Mouse (Mus musculus): ENCODE measurements around the gene Gm20671. TPM values are rescaled to one million over a fixed set of nuclear protein-coding genes. Genes with fewer than 3 reads are reported as not detected.
"Not testable (repeated sequence)": the region's sequence is repeated elsewhere in the genome, so short reads cannot be mapped to it uniquely, and the experiment has no call there.

The Gm20671 gene
- polyA plus RNA-seq (2014; fragmentation: Nextera tagmentation; extraction: Ambion mirVana): not detected in 2 replicates

GRCm38 (mm10) chr5:32827009-32827408 is at the start of gene Gm20671:
Gm20671 (minus strand) TSS chr5:32827109.
- no peaks in the 10 kb centered on the region for H3K4me1 ChIP-seq (ENCODE audit: control insufficient read depth, insufficient read depth, low read length)
- no peak within 1 kb of the TSS for H3K9ac ChIP-seq (ENCODE audit: low read length)
- H3K27me3 ChIP-seq (replicated peaks; ENCODE audit: control insufficient read depth, insufficient read depth, low read length): no peaks in the 10 kb centered on the region
- H3K27ac ChIP-seq (ENCODE audit: low read depth, low read length): no peak within 1 kb of the TSS
- no peak within 1 kb of the TSS for H3K4me2 ChIP-seq (ENCODE audit: low read length)
- ATAC-seq (no peak), DNase-seq (ENCODE audit: low spot score) (no peak)
- no peak within 1 kb of the TSS for H3K4me3 ChIP-seq (ENCODE audit: low read depth, low read length)
- H3K9me3 ChIP-seq (replicated peaks; ENCODE audit: control insufficient read depth, low read length): no peaks in the 10 kb centered on the region
- peaks cover 72% of the 10 kb centered on the region for H3K36me3 ChIP-seq (ENCODE audit: control insufficient read depth, insufficient read depth, low read length)
- WGBS: 95% methylated on average over 7 of the region's 7 CpGs

DNA sequence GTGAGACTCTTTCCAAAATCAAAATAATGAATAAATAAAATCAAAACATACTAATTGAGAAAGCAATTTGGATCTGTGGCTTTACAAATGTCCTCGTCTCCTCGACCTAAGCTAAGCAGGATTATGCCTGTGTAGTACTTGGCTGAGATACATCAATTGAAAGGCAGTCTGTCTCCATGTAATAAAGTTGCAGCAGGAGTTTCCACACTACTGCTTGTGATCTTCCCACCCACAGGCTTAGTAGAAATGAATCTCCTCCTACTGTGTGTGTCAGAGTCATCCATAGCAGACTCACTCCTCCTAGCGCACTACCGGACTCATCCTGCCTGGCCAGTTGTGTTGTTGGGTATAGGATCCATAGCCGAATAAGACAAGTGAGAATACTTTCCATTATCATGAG is 45.4 kb upstream of the Gm20671 start:
- H3K4me1 ChIP-seq (ENCODE audit: control insufficient read depth, insufficient read depth, low read length): no peaks in the 10 kb centered on the region
- H3K4me2 ChIP-seq (ENCODE audit: low read length): no peak overlapping the region
- H3K9ac ChIP-seq (ENCODE audit: low read length): no peak overlapping the region
- no peak for ATAC-seq
- peaks cover 54% of the 10 kb centered on the region for H3K36me3 ChIP-seq (ENCODE audit: control insufficient read depth, insufficient read depth, low read length)
- H3K9me3 ChIP-seq (replicated peaks; ENCODE audit: control insufficient read depth, low read length): no peaks in the 10 kb centered on the region
- H3K27me3 ChIP-seq (replicated peaks; ENCODE audit: control insufficient read depth, insufficient read depth, low read length): no peaks in the 10 kb centered on the region
- WGBS: 93% methylated on average over 5 of the region's 5 CpGs
- H3K27ac ChIP-seq (ENCODE audit: low read depth, low read length): no peak overlapping the region
- no peak overlapping the region for H3K4me3 ChIP-seq (ENCODE audit: low read depth, low read length)
- DNase-seq (ENCODE audit: low spot score): no peak

DNA sequence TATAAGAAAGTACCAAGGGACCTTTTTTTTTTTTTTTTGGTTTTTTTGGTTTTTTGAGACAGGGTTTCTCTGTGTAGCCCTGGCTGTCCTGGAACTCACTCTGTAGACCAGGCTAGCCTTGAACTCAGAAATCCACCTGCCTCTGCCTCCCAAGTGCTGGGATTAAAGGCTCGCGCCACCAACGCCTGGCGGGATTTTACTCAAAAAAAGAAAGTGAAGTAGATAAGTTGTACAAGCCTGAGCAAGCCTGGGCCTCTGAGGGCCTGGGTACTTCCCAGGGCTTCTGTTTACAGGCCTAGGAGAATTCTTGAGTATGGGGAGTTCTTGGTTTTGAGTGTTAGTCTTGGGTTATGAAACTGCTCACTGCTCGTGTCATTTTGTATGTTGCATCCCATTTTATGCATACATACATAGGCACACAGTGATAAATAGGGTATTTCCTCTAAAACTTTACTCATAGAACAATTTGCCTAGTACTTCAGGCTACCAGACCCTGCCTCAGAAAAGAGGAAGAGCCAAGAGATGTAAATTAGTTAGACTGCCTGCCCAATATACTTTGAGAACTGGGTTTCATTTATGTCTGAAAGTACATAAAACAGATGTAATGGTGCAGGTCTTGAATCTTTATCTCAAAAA is 42.6 kb upstream of the Gm20671 start:
- peaks cover 45% of the 10 kb centered on the region for H3K36me3 ChIP-seq (ENCODE audit: control insufficient read depth, insufficient read depth, low read length)

DNA sequence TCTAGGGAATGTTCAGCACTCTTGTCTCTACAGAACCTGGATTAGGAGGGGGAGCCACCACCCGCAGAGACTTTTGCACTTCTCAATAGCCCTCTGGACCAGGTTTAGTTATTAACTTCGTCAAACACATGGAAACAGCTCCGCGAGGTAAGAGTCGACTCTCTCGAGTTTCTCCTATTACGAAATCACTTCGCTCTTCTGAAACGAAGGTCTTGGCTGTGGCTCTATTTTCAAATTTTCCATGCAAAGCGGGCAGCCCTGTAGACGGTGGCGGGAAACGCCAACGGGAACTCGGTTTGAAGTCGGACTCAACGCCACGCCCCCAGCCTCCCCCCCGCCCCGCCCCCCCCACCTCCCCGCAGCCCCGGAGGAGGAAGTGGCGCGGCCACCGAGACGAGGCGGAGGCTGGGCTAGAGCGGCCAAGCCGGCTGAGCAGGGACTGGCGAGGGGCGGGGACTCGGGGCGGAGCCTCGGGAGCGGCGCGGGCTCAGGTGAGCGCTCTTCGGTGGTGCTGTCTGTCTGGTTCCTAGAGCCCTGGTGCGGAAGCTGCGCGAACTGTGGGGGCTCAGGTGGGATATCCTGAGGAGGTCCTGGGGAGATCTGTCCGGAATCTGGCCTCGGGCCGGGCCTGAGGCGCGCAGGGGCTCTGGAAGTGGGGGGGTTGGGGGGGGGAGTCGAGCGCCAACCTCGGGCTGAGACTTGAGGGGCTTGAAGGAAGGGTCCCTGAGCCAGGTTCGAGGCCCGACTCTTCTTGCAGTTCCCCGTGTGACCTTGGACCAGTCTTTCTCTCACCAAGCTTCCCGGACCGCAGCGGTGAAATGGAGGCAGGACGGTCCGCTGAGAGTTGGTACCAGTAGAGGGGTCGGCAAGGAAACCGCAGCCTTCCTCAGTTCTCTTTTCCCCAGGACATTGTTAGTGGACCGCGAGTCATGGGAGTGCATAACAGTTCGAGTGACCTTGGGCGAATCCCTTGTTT is 36.6 kb upstream of the Gm20671 start, which contains the start of gene Depdc5:
Gene Depdc5 (plus strand): TSS at position 449 of the 976 bp plus-strand sequence.
- Histone ChIP-seq H3K9ac (ENCODE audit: low read length) (peak within 1 kb of the TSS; percentile 79), H3K4me3 (ENCODE audit: low read depth, low read length) (peak within 1 kb of the TSS; percentile 66), H3K27me3 (replicated peaks; ENCODE audit: control insufficient read depth, insufficient read depth, low read length) (no peaks in the 10 kb centered on the region), H3K27ac (ENCODE audit: low read depth, low read length) (peak within 1 kb of the TSS; percentile 46; the same call in 1 of the 2 replicates), H3K4me2 (ENCODE audit: low read length) (peak within 1 kb of the TSS; percentile 76), H3K9me3 (replicated peaks; ENCODE audit: control insufficient read depth, low read length) (no peaks in the 10 kb centered on the region), H3K4me1 (ENCODE audit: control insufficient read depth, insufficient read depth, low read length) (peaks cover 4% of the 10 kb centered on the region; the same call in 1 of the 2 replicates), H3K36me3 (ENCODE audit: control insufficient read depth, insufficient read depth, low read length) (peaks cover 17% of the 10 kb centered on the region)
- DNase-seq (ENCODE audit: low spot score): peak; percentile 95
- ATAC-seq: peak; percentile 99
- 1% methylated on average over 62 of the region's 64 CpGs for WGBS

More for the DNA sequence above, 42.6 kb upstream of the Gm20671 start:
- WGBS: 97% methylated on average over 5 of the region's 5 CpGs
- no peak for DNase-seq (ENCODE audit: low spot score)
- H3K4me1 ChIP-seq (ENCODE audit: control insufficient read depth, insufficient read depth, low read length): peaks cover 2% of the 10 kb centered on the region; the same call in 1 of the 2 replicates
- H3K4me3 ChIP-seq (ENCODE audit: low read depth, low read length): no peak overlapping the region
- no peaks in the 10 kb centered on the region for H3K9me3 ChIP-seq (replicated peaks; ENCODE audit: control insufficient read depth, low read length)
- H3K4me2 ChIP-seq (ENCODE audit: low read length): no peak overlapping the region
- no peak overlapping the region for H3K9ac ChIP-seq (ENCODE audit: low read length)
- no peak overlapping the region for H3K27ac ChIP-seq (ENCODE audit: low read depth, low read length)
- no peaks in the 10 kb centered on the region for H3K27me3 ChIP-seq (replicated peaks; ENCODE audit: control insufficient read depth, insufficient read depth, low read length)
- ATAC-seq: no peak

DNA sequence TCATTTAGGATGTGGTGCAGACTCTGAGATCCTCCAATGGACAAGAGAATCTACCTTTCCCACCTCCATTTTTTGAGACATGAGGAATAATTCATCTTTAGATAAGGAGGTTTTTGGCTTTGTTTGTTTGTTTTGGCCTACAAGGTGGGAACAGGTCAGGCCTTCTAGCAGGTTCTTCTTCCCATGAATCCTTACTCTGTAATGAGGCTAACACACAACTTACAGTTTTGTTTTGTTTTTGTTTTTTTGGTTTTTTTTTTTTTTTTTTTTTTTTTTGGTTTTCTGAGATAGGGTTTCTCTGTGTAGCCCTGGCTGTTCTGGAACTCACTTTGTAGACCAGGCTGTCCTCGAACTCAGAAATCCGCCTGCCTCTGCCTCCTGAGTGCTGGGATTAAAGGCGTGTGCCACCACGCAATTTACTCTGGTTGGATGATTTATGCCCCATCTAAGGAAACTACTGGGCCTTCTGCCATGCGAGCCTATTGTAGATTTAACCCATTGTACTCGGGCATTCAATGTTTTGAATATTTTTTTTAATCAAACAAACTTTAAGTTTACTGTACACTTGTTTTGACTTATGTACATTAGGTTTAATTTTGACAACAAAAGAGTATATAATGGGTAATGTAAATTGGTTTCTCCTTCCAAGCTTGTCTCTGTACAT is 35.7 kb upstream of the Gm20671 start:
- Histone ChIP-seq H3K27me3 (replicated peaks; ENCODE audit: control insufficient read depth, insufficient read depth, low read length) (no peaks in the 10 kb centered on the region), H3K36me3 (ENCODE audit: control insufficient read depth, insufficient read depth, low read length) (peaks cover 8% of the 10 kb centered on the region), H3K27ac (ENCODE audit: low read depth, low read length) (no peak overlapping the region), H3K4me2 (ENCODE audit: low read length) (peak overlapping the region; percentile 76; the same call in 1 of the 2 replicates), H3K4me3 (ENCODE audit: low read depth, low read length) (peak overlapping the region; percentile 66; the same call in 1 of the 2 replicates), H3K9ac (ENCODE audit: low read length) (no peak overlapping the region), H3K4me1 (ENCODE audit: control insufficient read depth, insufficient read depth, low read length) (peaks cover 4% of the 10 kb centered on the region; the same call in 1 of the 2 replicates), H3K9me3 (replicated peaks; ENCODE audit: control insufficient read depth, low read length) (no peaks in the 10 kb centered on the region)
- DNase-seq (ENCODE audit: low spot score) (peak; percentile 14), ATAC-seq (no peak)
- 65% methylated on average over 6 of the region's 6 CpGs for WGBS

DNA sequence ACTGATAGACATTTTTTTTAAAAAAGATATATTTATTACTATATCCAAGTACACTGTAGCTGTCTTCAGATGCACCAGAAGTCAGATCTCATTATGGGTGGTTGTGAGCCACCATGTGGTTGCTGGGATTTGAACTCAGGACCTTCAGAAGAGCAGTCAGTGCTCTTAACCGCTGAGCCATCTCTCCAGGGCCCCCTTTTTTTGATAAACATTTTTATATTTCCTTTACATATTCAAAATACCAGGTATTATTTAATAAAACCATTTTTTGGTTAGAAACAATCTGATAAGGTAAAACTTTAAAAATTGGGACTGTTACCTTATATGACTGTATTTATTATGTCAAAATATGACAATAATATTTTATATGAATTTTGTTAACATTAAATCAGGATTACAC is 34.2 kb upstream of the Gm20671 start:
- no peaks in the 10 kb centered on the region for H3K9me3 ChIP-seq (replicated peaks; ENCODE audit: control insufficient read depth, low read length)

DNA sequence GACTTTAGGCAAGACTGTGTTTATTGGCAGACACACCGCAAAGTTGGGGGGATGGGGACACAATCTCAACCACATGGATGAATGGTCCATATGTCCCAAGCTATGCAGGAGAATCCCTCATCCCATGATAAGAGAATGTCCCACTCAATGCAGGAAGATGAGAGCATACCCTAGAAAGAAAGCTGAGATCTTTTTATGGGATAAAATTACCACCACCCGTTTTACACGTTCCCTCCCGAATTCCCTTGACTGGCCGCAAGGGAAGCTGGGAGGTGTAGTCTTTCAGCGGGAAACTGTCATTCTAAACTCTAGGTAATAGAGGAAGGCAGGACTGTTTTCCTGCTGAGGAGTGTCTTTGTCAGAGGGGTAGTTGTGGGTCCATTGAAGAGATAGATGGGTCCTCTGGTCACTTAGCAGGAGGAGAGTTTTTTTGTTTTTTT is 30.9 kb upstream of the Gm20671 start:
- 5% methylated on average over 6 of the region's 6 CpGs for WGBS
- H3K4me1 ChIP-seq (ENCODE audit: control insufficient read depth, insufficient read depth, low read length): peaks cover 4% of the 10 kb centered on the region
- H3K9ac ChIP-seq (ENCODE audit: low read length): peak overlapping the region; percentile 52; the same call in 1 of the 2 replicates
- peak; percentile 81 for DNase-seq (ENCODE audit: low spot score)
- 0 out of 2 replicates have a peak overlapping the region, but pooled peaks have one; percentile 17 for H3K27ac ChIP-seq (ENCODE audit: low read depth, low read length)
- peak overlapping the region; percentile 38 for H3K4me3 ChIP-seq (ENCODE audit: low read depth, low read length)
- peak overlapping the region; percentile 56 for H3K4me2 ChIP-seq (ENCODE audit: low read length)
- H3K36me3 ChIP-seq (ENCODE audit: control insufficient read depth, insufficient read depth, low read length): no peaks in the 10 kb centered on the region
- no peaks in the 10 kb centered on the region for H3K27me3 ChIP-seq (replicated peaks; ENCODE audit: control insufficient read depth, insufficient read depth, low read length)
- ATAC-seq: peak; percentile 36; the same call in 1 of the 2 replicates
- H3K9me3 ChIP-seq (replicated peaks; ENCODE audit: control insufficient read depth, low read length): no peaks in the 10 kb centered on the region

More for the DNA sequence above, 34.2 kb upstream of the Gm20671 start:
- Histone ChIP-seq H3K27me3 (replicated peaks; ENCODE audit: control insufficient read depth, insufficient read depth, low read length) (no peaks in the 10 kb centered on the region), H3K4me3 (ENCODE audit: low read depth, low read length) (no peak overlapping the region), H3K27ac (ENCODE audit: low read depth, low read length) (no peak overlapping the region), H3K9ac (ENCODE audit: low read length) (no peak overlapping the region), H3K4me2 (ENCODE audit: low read length) (no peak overlapping the region), H3K4me1 (ENCODE audit: control insufficient read depth, insufficient read depth, low read length) (peaks cover 4% of the 10 kb centered on the region; the same call in 1 of the 2 replicates), H3K36me3 (ENCODE audit: control insufficient read depth, insufficient read depth, low read length) (no peaks in the 10 kb centered on the region)
- 93% methylated on average over 1 of the region's 1 CpGs for WGBS
- DNase-seq (ENCODE audit: low spot score): no peak
- ATAC-seq: no peak

GRCm38 (mm10) chr5:32855274-32855673 is 28.4 kb upstream of the Gm20671 start:
- WGBS: 100% methylated on average over 2 of the region's 3 CpGs
- H3K27me3 ChIP-seq (replicated peaks; ENCODE audit: control insufficient read depth, insufficient read depth, low read length); ATAC-seq; H3K27ac ChIP-seq (ENCODE audit: low read depth, low read length); H3K4me2 ChIP-seq (ENCODE audit: low read length); H3K9ac ChIP-seq (ENCODE audit: low read length); H3K9me3 ChIP-seq (replicated peaks; ENCODE audit: control insufficient read depth, low read length); H3K36me3 ChIP-seq (ENCODE audit: control insufficient read depth, insufficient read depth, low read length); DNase-seq (ENCODE audit: low spot score); H3K4me3 ChIP-seq (ENCODE audit: low read depth, low read length): not testable (repeated sequence)
- peaks cover 22% of the 10 kb centered on the region for H3K4me1 ChIP-seq (ENCODE audit: control insufficient read depth, insufficient read depth, low read length)

All from forebrain, embryonic 14.5 days (tissue).